Comparison of ENCODE assay signal across 8 mouse cellular contexts in the genomic region with DNA sequence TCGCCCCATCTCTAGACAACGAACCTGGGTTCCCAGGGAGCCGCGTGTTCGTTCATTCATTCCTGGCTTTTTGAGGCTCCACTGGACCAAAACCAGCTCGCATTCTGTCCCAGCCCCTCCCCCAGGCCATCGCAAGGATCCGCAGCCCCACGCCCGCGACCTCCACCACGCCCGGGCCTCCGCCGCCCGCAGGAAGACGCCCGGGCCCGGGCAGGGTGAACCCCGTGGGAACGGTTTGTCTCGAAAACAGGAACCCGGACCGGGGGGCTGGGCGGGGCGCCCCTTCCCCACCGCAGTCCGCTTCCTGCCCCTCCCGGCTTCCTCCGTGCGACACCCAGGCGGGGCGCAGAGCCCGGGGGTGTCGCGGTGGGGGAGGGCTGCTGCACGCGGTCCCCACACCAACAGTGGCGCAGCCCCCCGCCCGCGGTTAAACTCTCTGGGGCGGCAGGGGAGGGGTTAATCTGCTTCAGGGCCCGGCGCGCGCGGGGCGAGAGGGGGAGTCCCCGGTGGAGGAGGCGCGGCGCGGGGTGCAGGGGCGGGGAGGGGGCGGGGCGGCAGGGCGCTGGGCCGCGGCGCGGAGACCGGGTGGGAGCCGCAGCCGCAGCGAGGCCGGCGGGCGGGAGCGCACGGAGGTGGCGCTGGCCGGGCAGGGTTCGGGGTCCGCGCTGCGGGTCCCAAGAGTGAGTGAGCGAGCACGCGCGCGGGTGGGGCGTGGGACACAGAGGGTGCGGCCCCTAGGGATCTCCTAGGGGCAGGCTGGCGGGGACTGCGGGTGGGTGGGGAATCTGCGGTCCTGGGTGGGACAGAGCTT. TPM values are rescaled to one million over a fixed set of nuclear protein-coding genes. Genes with fewer than 3 reads are reported as not detected.
DNase-seq lines count a peak whose midpoint lies in the region; ATAC-seq and TF ChIP-seq lines count a peak whose summit lies in the region.

Gene Rasgrp2 (plus strand): TSS at position 56 of the 811 bp plus-strand sequence.

- TF ChIP-seq POLR2A in bone marrow macrophage, adult 2 months (IDR thresholded peaks at IDR 0.05; ENCODE audit: borderline replicate concordance, low read depth, low read length): no peak
- TF ChIP-seq POLR2A in limb, embryonic 14.5 days (IDR thresholded peaks at IDR 0.05; ENCODE audit: borderline replicate concordance, extremely low read depth, insufficient read depth, insufficient read length): no peak

- H3K27ac ChIP-seq in gastrocnemius, adult 2 months: peak within 1 kb of the TSS; percentile 90
- no peak within 1 kb of the TSS for H3K27ac ChIP-seq in bone marrow macrophage, adult 2 months (ENCODE audit: insufficient read depth, low read depth, low read length)
- 0 out of 2 replicates have a peak within 1 kb of the TSS, but pooled peaks have one; percentile 22 for H3K27ac ChIP-seq in intestine, embryonic 15.5 days
- H3K27ac ChIP-seq in limb, embryonic 14.5 days (replicated peaks; ENCODE audit: low read depth, low read length): no peak within 1 kb of the TSS
- H3K27ac ChIP-seq in midbrain, embryonic 15.5 days: peak within 1 kb of the TSS; percentile 68

- H3K4me3 ChIP-seq in gastrocnemius, adult 2 months: peak within 1 kb of the TSS; percentile 80
- H3K4me3 ChIP-seq in bone marrow macrophage, adult 2 months (ENCODE audit: insufficient read depth, low read length): peak within 1 kb of the TSS; percentile 48
- peak within 1 kb of the TSS; percentile 65 for H3K4me3 ChIP-seq in intestine, embryonic 15.5 days (replicated peaks)
- H3K4me3 ChIP-seq in limb, embryonic 14.5 days (replicated peaks; ENCODE audit: low read length): peak within 1 kb of the TSS; percentile 52
- H3K4me3 ChIP-seq in midbrain, embryonic 15.5 days: peak within 1 kb of the TSS; percentile 56

- intact Hi-C loops in gastrocnemius, adult 2 months (cut with DNase I): loop anchor here (2.0 to 5.0 kb wide), 2 partner anchors 27 to 53 kb away; no protein-coding TSS in a partner anchor

- H3K27me3 ChIP-seq in intestine, embryonic 15.5 days (replicated peaks): peaks cover 37% of the 10 kb centered on the region
- H3K27me3 ChIP-seq in limb, embryonic 14.5 days (ENCODE audit: control insufficient read depth, insufficient read depth, low read length): peaks cover 35% of the 10 kb centered on the region
- 0 out of 2 replicates have a peak, but pooled peaks cover 3% of the 10 kb centered on the region for H3K27me3 ChIP-seq in midbrain, embryonic 15.5 days (replicated peaks)

- DNase-seq in gastrocnemius, adult 2 months: peak; percentile 86
- DNase-seq in gastrocnemius, adult 18-20 months (ENCODE audit: low spot score): no peak
- DNase-seq in gonadal fat pad, adult 2 months (ENCODE audit: low read depth): no peak
- no peak for DNase-seq in limb, embryonic 14.5 days (ENCODE audit: low spot score)
- peak; percentile 96 to 97 for DNase-seq in thymus, adult 18-20 months

- peak within 1 kb of the TSS; percentile 98 for H3K4me2 ChIP-seq in intestine, embryonic 15.5 days (replicated peaks)
- H3K4me2 ChIP-seq in limb, embryonic 14.5 days (replicated peaks; ENCODE audit: low read depth, low read length, severe bottlenecking): peak within 1 kb of the TSS; percentile 95
- peak within 1 kb of the TSS; percentile 97 for H3K4me2 ChIP-seq in midbrain, embryonic 15.5 days

- H3K9me3 ChIP-seq in intestine, embryonic 15.5 days: no peaks in the 10 kb centered on the region
- no peaks in the 10 kb centered on the region for H3K9me3 ChIP-seq in limb, embryonic 14.5 days (ENCODE audit: control insufficient read depth, low read length)
- no peaks in the 10 kb centered on the region for H3K9me3 ChIP-seq in midbrain, embryonic 15.5 days

- TF ChIP-seq CTCF in gastrocnemius, adult 2 months (IDR thresholded peaks at IDR 0.05): no peak
- TF ChIP-seq CTCF in bone marrow macrophage, adult 2 months (IDR thresholded peaks at IDR 0.05; ENCODE audit: low read depth, low read length): no peak

- peak; percentile 43; the same call in 1 of the 2 replicates for ATAC-seq in intestine, embryonic 15.5 days
- peak; percentile 20; the same call in 1 of the 2 replicates for ATAC-seq in limb, embryonic 14.5 days (ENCODE audit: low FRiP score, low read depth)
- peak; percentile 33 for ATAC-seq in midbrain, embryonic 15.5 days (replicated peaks)

- peak within 1 kb of the TSS; percentile 60 for H3K9ac ChIP-seq in intestine, embryonic 15.5 days
- H3K9ac ChIP-seq in limb, embryonic 14.5 days (ENCODE audit: low read depth, low read length, severe bottlenecking): peak within 1 kb of the TSS; percentile 58
- peak within 1 kb of the TSS; percentile 68 for H3K9ac ChIP-seq in midbrain, embryonic 15.5 days

- no peaks in the 10 kb centered on the region for H3K36me3 ChIP-seq in intestine, embryonic 15.5 days
- H3K36me3 ChIP-seq in limb, embryonic 14.5 days (ENCODE audit: control insufficient read depth, insufficient read depth, low read length): no peaks in the 10 kb centered on the region
- H3K36me3 ChIP-seq in midbrain, embryonic 15.5 days (replicated peaks): no peaks in the 10 kb centered on the region

- H3K4me1 ChIP-seq in bone marrow macrophage, adult 2 months (ENCODE audit: control insufficient read depth, insufficient read depth, low read length): peaks cover 9% of the 10 kb centered on the region
- H3K4me1 ChIP-seq in intestine, embryonic 15.5 days (replicated peaks): peaks cover 39% of the 10 kb centered on the region
- H3K4me1 ChIP-seq in limb, embryonic 14.5 days (ENCODE audit: control insufficient read depth, insufficient read depth, low read length): peaks cover 18% of the 10 kb centered on the region
- peaks cover 34% of the 10 kb centered on the region for H3K4me1 ChIP-seq in midbrain, embryonic 15.5 days

- under 1% methylated on average over 71 of the region's 87 CpGs for WGBS in intestine, embryonic 15.5 days
- 3% methylated on average over 48 of the region's 87 CpGs for WGBS in limb, embryonic 14.5 days
- under 1% methylated on average over 75 of the region's 87 CpGs for WGBS in midbrain, embryonic 15.5 days

RNA-seq across cellular contexts. Expression of gene Rasgrp2, which starts in this region (rescaled TPM):
- 10 to 100 TPM; 14.9 to 24.6 TPM for total RNA-seq in gastrocnemius, adult 2 months (2021)
- 10 to 100 TPM in 1 of 2 experiments, 1 to 10 TPM in 1; 8.3 to 18.2 TPM for total RNA-seq in gastrocnemius, adult 18-20 months (2021)
- 5.9 and 7.7 TPM in 2 replicates for polyA plus RNA-seq in bone marrow macrophage, adult 2 months (2012; ENCODE audit: insufficient read depth, insufficient read length, missing spikeins)
- polyA plus RNA-seq in gonadal fat pad, adult 2 months (2012; rRNA removed): 107 and 215 TPM in 2 replicates
- 36.9 and 48.6 TPM in 2 replicates for polyA plus RNA-seq in intestine, embryonic 15.5 days (2015; fragmentation: Nextera tagmentation; extraction: Ambion mirVana)
- 27.6 and 38.0 TPM in 2 replicates for polyA plus RNA-seq in limb, embryonic 14.5 days (2012; rRNA removed)
- polyA plus RNA-seq in limb, embryonic 14.5 days (2014; fragmentation: Nextera tagmentation; extraction: Ambion mirVana): 23.4 and 27.5 TPM in 2 replicates
- polyA plus RNA-seq in midbrain, embryonic 15.5 days (2015; fragmentation: Nextera tagmentation; extraction: Ambion mirVana): 73.1 and 93.6 TPM in 2 replicates

Comparison
In these comparisons a context has a peak if more than half of its experiments do, and no peak if none do; other contexts are left out.
1. DNase-seq: peak in gastrocnemius, adult 2 months (single experiment) and thymus, adult 18-20 months (2 of 2); none in gastrocnemius, adult 18-20 months (single experiment), gonadal fat pad, adult 2 months (single experiment) and limb, embryonic 14.5 days (single experiment).
2. H3K27ac ChIP-seq: peak in gastrocnemius, adult 2 months (single experiment), intestine, embryonic 15.5 days (single experiment) and midbrain, embryonic 15.5 days (single experiment); none in bone marrow macrophage, adult 2 months (single experiment) and limb, embryonic 14.5 days (single experiment).
3. Peak in every context shown above with its lines, with median percentiles within 50 percentile points of each other: H3K4me3 ChIP-seq, ATAC-seq, H3K4me2 ChIP-seq and H3K9ac ChIP-seq.